Mouse (Mus musculus): Measurements from ENCODE around the gene Spata32. TPM values are rescaled to one million over a fixed set of nuclear protein-coding genes. Genes with fewer than 3 reads are reported as not detected.

The Spata32 gene
- total RNA-seq, 2 experiments from 2014 or later, result not detected

DNA sequence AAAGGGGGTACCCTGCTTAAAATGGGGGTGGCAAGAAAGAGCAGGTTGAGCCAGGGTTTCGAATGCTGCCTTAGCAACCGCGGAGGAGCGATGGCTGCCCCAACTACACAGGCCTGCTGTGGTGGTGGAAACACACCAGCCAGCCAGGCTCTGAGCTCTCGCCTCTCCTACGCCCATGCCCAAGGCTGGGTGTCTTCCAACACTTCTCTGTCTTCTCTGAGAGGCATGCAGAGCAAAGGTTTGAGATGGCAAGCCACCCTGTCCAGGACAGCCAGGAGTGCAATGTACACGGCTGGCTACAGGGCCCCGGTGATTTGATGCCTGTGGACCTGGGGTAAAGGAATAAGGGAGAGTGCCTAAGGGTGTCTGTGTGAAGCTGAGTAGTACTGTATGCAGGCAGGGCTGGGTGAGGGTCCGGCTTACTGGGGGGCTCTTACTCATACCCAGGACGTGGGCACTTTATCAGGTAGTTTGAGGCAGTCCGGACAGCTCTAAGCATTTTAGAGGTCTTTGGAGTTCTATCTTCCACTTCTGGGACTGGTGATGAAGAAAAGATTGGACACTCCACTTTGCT is 44.4 kb downstream of the Spata32 start:
- DNase-seq, result peak in 1 of 2 experiments; percentile 18

DNA sequence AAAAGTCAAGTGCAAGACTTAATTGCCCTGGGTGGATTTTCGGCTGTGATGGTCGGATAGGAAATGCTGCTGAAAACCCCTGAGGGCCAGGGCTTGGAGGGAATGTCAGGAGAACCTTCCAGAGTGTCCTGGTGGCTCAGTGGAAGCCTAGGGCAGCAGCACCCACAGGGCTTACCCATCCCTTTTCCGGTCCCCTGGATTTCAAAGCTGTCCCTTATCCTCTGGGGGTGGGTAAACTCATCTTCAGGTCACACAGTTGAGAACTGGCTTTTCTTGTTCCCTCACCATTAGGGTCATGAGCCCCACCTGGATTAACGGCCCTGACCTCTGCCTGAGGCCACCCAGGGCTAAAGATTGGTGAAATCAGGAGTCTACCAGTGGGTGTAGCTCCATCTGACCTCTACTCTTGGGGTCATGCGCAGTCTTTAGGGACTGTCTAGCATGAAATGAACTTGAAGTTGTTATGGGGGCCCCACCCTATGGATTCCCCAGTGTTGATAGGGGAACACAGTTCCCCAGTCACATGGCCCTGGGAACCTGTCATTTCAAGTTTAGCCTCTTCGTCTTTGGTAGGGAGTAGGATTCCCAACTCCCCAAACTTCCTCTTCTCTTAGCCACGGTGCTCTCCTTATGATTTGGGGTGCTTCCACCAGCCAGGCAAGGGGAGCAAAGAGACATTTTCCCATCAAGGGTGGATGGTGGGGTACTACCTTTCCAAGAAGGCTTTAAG is 45.0 kb downstream of the Spata32 start:
- DNase-seq, result no peak

DNA sequence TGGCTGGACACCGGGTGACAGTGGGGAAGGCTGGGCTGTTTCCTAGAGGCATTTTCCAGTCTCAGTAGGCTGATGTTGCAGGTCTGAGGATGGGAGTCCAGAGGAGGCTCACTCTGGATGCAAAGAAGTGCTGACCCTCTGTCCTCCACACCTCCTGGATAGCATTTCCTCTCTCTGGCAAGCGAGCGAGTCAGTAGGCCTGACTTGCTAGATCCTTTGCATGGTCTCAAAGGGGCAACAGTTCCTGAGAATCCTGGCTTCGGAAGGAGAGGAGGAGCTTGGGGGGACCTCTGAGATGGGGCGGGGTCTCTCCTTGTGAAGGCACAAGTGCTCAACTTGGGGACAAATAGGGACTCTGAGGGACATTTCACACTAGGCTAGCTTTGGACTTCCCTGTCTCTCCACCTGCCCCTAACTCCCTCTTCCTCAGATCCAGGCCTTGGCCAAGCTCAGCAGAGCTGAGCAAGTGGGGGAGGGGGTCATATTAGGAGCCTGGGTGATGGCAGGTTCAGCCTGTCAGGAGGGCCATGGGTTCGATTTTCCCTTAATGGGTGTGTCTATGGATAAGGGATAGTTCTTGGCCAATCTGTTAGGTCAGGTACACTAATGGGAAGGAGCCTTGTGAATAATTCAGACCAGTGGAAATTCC is 45.7 kb downstream of the Spata32 start:
- DNase-seq, result no peak

DNA sequence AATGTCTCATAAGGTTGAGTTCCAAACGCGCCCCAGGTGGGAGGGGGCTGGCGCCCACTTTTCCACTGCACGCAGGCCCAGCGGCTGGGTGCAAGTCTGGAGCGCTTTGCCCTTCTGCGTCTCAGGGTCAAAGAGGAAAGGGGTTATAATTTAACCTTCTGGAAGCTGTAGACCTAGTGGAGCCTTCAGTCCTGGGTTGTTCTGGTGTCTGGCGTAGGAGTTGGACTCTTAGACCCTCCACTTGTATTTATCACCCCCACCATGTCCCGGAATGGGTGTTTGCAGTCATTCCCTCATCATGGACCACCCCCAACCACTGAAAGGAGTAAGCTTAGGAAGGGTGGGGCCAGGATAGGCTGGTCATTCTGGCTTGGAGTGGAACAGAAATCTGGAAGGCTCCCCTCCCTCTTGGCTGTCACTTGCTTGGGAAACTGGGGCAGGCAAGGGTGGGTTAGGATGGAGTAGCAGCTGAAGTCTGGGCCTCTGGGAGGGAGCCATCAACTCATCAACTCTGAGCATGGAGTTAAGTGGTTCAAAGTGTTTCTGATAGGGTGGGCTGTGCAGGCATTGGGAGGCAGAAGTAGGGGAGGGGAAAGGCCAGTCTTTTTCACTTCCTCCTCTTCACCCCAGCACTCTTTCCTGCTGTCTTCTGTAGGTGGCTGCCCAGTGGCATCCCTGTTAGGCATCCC is 46.4 kb downstream of the Spata32 start:
- peak; percentile 62 to 73 for DNase-seq

DNA sequence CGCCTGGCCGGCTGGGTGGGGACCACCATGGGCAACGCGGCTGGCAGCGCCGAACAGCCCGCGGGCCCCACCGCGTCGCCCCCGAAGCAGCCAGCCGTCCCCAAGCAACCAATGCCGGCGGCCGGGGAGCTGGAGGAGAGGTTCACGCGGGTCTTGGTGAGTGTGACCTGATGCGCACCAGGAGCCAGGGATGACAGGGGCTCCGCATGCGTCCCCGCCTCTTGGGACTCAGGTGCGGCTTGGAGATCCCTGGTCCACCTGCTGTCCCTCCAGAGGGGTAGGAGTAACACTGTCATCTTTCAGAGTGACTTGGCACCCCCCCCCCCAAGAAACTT is 47.0 kb downstream of the Spata32 start:
- peak in 1 of 2 experiments; percentile 55 for DNase-seq

DNA sequence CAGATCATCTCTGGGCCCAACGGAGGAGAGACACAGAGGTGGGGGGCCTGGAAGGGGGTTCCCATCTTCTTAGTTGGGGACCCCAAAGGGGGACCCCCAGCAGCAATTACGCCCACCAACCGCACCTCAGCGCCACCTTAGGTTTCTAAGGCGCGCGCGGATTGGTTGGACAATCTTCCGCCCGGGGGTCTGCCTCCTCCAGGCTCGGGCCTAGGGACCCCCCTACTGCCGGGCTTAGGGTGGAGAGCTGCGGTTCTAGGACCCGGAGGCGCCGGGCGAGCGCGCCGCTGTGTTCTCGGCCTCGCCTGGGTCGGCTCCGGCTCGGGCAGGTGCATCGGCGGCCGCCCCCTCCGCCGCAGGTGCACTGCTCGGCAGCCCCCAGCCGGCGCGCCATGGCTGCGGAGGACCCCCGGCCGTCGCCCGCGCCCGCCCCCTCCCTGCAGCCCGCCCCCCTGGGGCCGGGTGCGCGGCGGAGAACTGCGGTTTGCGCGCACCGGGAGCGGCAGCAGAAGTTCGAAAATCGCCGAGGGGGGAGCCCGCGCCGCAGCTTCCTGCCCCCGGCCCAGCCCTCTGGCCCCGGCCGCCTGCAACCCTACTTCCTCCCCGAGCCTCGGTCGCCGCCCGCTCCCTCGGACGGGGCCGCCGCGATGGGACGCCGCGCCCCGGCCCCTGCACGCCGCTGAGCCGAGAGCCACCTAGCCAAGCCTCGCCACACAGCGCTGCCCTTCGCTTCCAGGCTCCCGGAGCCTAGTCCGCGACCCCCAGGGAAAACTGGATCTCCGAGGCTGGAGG is 47.5 kb downstream of the Spata32 start, which contains the start of gene Fmnl1:
Gene Fmnl1 (plus strand): TSS at position 614 of the 792 bp plus-strand sequence.
- peak; percentile 37 to 77 for DNase-seq

DNA sequence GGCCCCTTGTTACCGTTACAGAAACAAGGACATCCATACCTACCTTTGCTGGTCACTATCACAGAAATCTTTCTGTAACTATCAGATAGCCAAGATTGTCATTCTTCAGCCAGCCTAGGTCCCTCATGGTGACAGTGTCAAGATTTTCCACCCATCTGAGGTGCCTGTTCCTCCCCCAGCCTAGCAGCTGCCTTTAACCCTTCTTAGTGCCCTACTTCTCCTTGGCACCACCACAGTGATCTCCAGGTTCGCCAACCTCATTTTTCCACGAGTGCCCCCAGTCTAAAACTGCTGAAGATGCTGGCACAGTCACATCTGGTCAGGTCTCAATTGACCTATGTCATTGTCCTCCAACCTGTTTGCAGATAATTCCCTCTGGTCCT is 48.1 kb downstream of the Spata32 start:
- DNase-seq, result no peak

DNA sequence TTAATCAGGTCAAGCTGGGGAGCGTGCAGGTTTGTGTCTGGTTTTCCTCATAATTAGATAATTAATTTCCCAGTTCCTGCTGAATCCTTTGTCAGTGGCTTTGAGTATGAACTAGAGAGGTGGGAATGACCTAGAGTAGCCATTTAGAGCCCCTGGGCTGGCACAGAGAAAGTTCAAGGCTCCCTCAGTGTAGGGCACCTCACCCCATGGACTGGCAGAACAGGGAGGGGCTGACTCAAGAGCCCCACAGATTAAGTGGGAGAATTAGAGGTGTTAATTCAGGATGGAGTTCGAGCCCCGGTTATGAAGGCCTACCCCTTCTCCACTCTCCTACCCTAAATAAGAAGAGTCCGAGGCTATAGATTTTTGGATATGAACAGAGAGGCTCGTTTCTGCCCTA is 48.6 kb downstream of the Spata32 start:
- no peak for DNase-seq

DNA sequence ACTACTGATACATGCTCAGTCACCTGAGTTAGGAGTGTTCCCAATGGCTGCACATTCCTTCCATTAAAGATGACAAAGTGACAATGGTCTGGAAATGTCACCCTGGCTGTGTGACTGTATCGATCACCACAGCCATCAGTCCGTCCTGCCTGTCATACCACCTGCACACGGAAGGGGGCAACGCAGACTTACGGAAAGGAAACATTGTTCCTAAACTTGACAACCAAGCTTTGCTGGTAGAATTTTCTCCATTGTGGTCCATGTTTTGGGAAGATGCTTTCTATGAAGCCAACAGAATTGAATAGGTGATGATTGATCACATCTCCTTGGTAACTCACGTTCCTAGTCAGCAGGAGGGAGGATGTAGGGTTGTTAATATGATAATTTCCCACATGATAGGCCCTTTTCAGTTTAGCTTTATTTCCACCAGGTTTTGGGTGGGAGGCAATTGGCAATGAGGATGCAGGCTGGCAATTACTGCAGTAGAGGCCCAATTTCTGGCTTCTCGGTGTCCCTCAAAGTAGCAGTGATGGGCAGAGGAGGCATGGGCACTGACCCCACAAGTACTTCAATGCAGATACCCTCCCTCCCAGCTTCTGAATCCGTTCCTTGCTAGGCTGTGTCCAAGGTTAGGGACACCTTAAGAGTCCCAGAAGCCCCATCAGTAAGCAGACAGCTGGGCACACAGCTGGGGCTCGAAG is 49.4 kb downstream of the Spata32 start:
- peak; percentile 79 to 92 for DNase-seq

DNA sequence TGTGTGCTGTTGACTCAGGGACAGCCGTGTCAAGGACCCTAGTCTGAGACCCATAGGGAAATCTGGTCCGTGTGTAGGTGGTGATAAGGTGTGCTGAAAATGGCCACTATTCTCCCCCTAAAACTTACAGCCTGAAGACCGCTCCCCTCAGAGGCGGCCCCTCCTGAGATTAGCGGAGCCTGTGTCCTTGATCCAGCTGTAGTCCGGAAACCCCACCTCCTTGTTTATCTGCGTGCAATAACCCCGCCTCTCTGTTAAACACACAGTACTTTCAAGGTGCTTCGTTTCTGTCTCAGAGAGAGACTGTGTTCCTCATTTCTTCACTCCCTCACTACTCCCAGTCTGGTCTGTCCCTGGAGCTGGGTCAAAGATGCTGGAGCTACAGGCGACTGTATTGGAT is 53.8 kb downstream of the Spata32 start:
- peak; percentile 36 to 46 for DNase-seq

DNA sequence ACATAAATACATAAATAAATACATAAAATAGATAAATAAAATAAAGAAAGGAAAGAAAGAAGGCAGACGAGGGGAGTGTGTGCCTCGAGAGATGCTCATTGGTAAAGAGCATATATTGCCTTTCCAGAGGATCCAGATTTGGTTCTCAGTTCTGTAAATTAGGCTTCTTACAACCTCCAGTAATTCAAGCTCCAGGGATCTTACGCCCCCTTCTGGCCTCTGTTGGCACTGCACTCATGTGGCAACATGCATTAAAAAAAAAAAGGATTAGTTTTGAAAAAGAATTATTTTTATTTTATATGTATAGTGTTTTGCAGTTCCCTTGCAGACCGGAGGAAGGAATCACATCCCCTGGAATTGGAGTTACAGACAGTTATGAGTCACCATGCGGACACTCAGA is 56.1 kb downstream of the Spata32 start:
- DNase-seq, result no peak

DNA sequence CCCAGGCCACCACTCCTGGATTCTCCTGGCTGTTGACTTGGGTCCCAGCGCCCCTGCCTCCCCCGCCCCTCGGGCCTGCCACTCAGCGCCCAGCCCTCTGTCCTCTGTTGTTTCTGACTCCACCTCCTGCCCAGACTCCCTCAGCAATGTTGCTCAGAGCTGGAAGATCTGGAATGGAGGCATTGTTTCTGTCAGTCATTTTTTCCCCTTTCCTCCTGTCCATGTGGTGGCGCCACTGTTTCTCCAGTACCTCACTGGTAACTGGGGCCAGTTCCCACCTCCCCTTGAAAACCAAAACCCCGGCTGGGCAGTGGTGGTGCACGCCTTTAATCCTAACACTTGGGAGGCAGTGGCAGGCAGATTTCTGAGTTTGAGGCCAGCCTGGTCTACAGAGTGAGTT is 56.8 kb downstream of the Spata32 start:
- no peak for DNase-seq

DNA sequence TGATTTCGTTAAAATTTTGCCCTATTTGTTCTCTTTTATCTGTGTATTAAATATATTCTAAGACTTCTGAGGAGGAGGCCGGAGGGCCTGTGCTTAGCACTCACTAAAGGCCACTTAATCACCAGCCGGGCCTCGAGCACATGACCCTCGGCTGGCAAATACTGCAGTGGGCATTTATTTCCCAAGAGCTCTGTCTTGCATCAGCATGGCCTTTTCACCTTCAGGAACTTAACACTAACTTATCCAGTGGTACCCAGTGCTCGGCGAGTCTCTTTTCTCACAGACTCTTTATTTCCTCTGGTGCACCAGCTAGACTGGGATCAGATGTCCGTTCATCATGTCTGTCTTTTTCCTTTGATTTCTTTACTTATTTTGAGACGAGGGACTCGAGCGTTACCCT is 57.5 kb downstream of the Spata32 start:
- DNase-seq, result no peak

DNA sequence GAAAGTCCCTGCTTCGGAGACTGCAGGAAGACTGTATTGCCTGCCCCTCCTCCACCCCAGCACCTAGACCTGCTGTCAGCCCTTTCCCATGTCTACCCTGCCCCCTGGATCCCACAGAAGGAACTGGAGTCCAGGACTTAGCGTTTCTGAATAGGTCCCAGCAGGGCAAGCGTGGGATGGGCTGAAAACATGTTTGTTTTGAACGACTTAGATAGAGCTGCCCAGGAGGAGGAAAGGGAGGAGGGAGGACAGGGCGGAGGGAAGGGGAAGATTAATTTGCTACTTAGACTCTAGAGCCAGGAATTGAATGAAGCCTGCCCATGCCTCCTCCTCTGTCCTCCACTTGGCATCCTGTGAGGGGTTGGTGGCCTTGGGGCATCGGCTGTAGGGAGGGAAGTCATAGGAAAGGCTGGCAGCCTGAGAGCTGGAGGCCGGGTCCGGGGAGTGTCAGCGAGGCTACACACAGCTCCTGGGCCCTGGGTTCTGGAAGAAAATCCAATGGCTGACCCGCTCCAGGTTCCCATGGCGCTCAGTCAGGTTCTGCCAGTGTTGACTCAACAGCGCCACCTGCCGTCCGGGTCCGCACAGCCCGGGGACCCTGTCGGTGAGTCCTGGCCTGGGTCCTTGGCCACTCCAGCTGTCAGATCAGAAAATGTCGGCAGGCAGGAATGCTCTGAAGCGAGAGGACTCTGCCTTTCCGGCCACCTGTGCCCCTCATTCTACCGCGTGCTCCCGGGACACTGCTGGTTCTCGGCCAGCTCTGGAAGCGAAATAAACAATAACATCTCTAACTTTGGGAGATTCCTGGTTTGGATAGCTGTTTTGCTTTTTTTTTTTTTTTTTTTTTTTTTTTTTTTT is 59.4 kb downstream of the Spata32 start:
- DNase-seq, result peak; percentile 95 to 99

Other genes starting within 250 kb of the Spata32 start
- gene Nmt1, start 190.2 kb downstream of the Spata32 start, total RNA-seq (2021), result 10 to 100 TPM; 67.5 to 74.8 TPM
- gene Dcakd, start 190.1 kb downstream of the Spata32 start, total RNA-seq (2021), result 10 to 100 TPM; 60.9 to 72.9 TPM
- 10 to 100 TPM; 11.0 to 14.5 TPM for gene Plcd3, start 116.8 kb downstream of the Spata32 start, total RNA-seq (2021)
- gene Acbd4, start 116.8 kb downstream of the Spata32 start, total RNA-seq (2021), result 10 to 100 TPM; 28.6 to 41.4 TPM
- gene Hexim1, start 102.2 kb downstream of the Spata32 start, total RNA-seq (2021), result 10 to 100 TPM; 20.0 to 21.5 TPM
- 1 to 10 TPM; 1.6 to 1.7 TPM for gene Hexim2, start 86.0 kb downstream of the Spata32 start, total RNA-seq (2021)
- 10 to 100 TPM; 18.1 to 20.2 TPM for gene Fmnl1, start 47.3 kb downstream of the Spata32 start, total RNA-seq (2021)
- gene 1700023F06Rik, start 9.9 kb downstream of the Spata32 start, total RNA-seq (2021), result not detected
- 1 to 10 TPM; 2.5 to 3.0 TPM for gene Map3k14, start 49.0 kb upstream of the Spata32 start, total RNA-seq (2021)
- gene Arhgap27, start 145.3 kb upstream of the Spata32 start, total RNA-seq (2021), result 10 to 100 TPM; 15.3 to 20.3 TPM
- 10 to 100 TPM; 10.8 to 12.8 TPM for gene Plekhm1, start 194.3 kb upstream of the Spata32 start, total RNA-seq (2021)